Mouse (Mus musculus) hindbrain, embryonic 13.5 days (tissue): ENCODE data around the gene Hexim1. TPM values are rescaled to one million over a fixed set of nuclear protein-coding genes. Genes with fewer than 3 reads are reported as not detected.

ENCODE experiments used
- ATAC-seq: fragments of 200-750 bp; cut with Nextera tagmentation; 2 replicates; pipeline ENCODE4 v1.8.0; 2017; ENCODE audit warnings: moderate TSS enrichment; ENCODE audit not compliant: low FRiP score
- H3K27ac ChIP-seq: fragments of 300-500 bp; sonication (generic); 2 replicates; pipeline ENCODE4 v1.5.1; 2015; ENCODE audit warnings: inconsistent platforms, mild to moderate bottlenecking, moderate library complexity
- H3K27me3 ChIP-seq: fragments of 300-500 bp; sonication (generic); 2 replicates; pipeline ENCODE4 v1.6.1; 2015; ENCODE audit warnings: mild to moderate bottlenecking, inconsistent platforms
- H3K36me3 ChIP-seq: fragments of 300-500 bp; sonication (generic); 2 replicates; pipeline ENCODE4 v1.6.1; 2015; ENCODE audit warnings: mild to moderate bottlenecking, inconsistent platforms
- H3K4me1 ChIP-seq: fragments of 300-500 bp; sonication (generic); replicated peaks from 2 replicates; pipeline ENCODE4 v1.6.1; 2015; ENCODE audit warnings: inconsistent platforms
- H3K4me2 ChIP-seq: fragments of 300-500 bp; sonication (generic); 2 replicates; pipeline ENCODE4 v1.6.1; 2015; ENCODE audit warnings: inconsistent platforms, mild to moderate bottlenecking, moderate library complexity
- H3K4me3 ChIP-seq: fragments of 300-500 bp; sonication (generic); 2 replicates; pipeline ENCODE4 v1.5.1; 2015; ENCODE audit warnings: mild to moderate bottlenecking, inconsistent platforms
- H3K9ac ChIP-seq: fragments of 300-500 bp; sonication (generic); 2 replicates; pipeline ENCODE4 v1.6.1; 2015; ENCODE audit warnings: mild to moderate bottlenecking, inconsistent platforms
- H3K9me3 ChIP-seq: fragments of 300-500 bp; sonication (generic); 2 replicates; pipeline ENCODE4 v1.6.1; 2016; ENCODE audit warnings: inconsistent platforms
- WGBS: fragments of 180-500 bp; shearing (Covaris S2); methylation state at CpG from one replicate; pipeline ENCODE4 v1.1.7; 2015; 5-methylcytosine and 5-hydroxymethylcytosine counted together
- polyA plus RNA-seq: library from polyadenylated mRNA; unstranded; fragments of >200 nt; fragmentation: Nextera tagmentation; extraction: Ambion mirVana; gene quantifications from 2 replicates; pipeline ENCODE4 v1.2.1, GENCODE M21; 2015

Hexim1 gene
- polyA plus RNA-seq, 1 experiment from 2014 or later, result 3.6 TPM

GRCm38 (mm10) chr11:103078131-103078530 is 37.9 kb upstream of the Hexim1 start:
- Histone ChIP-seq H3K27ac (no peak overlapping the region), H3K4me3 (no peak overlapping the region), H3K9ac (no peak overlapping the region), H3K4me2 (no peak overlapping the region), H3K36me3 (no peaks in the 10 kb centered on the region), H3K9me3 (no peaks in the 10 kb centered on the region), H3K4me1 (peaks cover 22% of the 10 kb centered on the region), H3K27me3 (peaks cover 51% of the 10 kb centered on the region)
- no peak for ATAC-seq
- 88% methylated on average over 11 of the region's 11 CpGs for WGBS

- H3K36me3 ChIP-seq, result no peaks in the 10 kb centered on the region
- no peak overlapping the region for H3K27ac ChIP-seq
- peaks cover 14% of the 10 kb centered on the region for H3K4me1 ChIP-seq
- H3K4me2 ChIP-seq, result peak overlapping the region; percentile 62
- peak; percentile 49; the same call in 1 of the 2 replicates for ATAC-seq
- no peaks in the 10 kb centered on the region for H3K9me3 ChIP-seq
- H3K4me3 ChIP-seq, result peak overlapping the region; percentile 33
- 1% methylated on average over 43 of the region's 43 CpGs for WGBS
- peak overlapping the region; percentile 67 for H3K9ac ChIP-seq
- peaks cover 54% of the 10 kb centered on the region for H3K27me3 ChIP-seq
Observed at GRCm38 (mm10) chr11:103080323-103081091, 35.5 kb upstream of the Hexim1 start.

DNA sequence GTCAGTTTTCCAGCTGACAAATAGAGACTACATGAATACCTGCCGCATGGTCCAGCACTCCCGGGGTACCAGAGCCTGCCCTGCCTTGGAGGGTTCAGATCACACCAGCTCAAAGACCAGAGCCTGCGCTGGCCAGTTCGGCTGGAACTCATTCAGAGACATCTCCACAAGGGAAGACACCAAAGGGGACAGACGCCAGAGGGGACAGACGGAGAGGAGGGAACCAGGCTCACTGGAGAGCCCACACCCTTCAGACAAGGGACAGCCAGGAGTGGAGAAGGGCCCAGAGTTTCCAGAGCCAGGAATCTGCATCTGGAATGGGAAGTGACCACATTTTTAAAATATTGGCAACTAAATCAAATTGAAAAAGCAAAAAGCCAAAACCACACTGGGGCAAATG is 34.4 kb upstream of the Hexim1 start:
- ATAC-seq, result no peak
- Histone ChIP-seq H3K4me3 (no peak overlapping the region), H3K36me3 (no peaks in the 10 kb centered on the region), H3K9ac (no peak overlapping the region), H3K4me2 (no peak overlapping the region), H3K27me3 (peaks cover 54% of the 10 kb centered on the region), H3K9me3 (no peaks in the 10 kb centered on the region), H3K4me1 (peaks cover 14% of the 10 kb centered on the region), H3K27ac (no peak overlapping the region)
- 51% methylated on average over 6 of the region's 6 CpGs for WGBS

DNA sequence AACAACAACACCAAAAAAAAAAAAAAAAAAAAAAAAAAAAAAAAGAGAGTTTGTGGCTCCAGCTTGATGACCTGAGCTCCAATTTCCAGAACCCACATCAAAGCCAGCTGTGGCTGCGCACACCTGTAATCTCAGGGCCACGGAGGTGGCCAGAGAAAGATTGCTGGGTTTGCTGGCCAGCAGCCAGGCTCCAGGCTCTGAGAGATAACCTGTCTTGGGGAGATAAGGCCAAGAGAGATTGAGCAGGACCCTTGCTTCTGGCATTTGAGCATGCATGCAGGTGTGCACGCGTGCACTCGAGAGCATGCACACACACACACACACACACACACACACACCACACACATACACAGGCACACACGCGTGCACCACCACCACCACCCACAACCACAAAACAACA is 22.7 kb upstream of the Hexim1 start:
- 97% methylated on average over 7 of the region's 7 CpGs for WGBS
- Histone ChIP-seq H3K36me3 (no peaks in the 10 kb centered on the region), H3K4me2 (no peak overlapping the region), H3K9me3 (no peaks in the 10 kb centered on the region), H3K9ac (no peak overlapping the region), H3K27ac (no peak overlapping the region), H3K4me1 (no peaks in the 10 kb centered on the region), H3K27me3 (peaks cover 25% of the 10 kb centered on the region), H3K4me3 (no peak overlapping the region)
- ATAC-seq, result no peak

DNA sequence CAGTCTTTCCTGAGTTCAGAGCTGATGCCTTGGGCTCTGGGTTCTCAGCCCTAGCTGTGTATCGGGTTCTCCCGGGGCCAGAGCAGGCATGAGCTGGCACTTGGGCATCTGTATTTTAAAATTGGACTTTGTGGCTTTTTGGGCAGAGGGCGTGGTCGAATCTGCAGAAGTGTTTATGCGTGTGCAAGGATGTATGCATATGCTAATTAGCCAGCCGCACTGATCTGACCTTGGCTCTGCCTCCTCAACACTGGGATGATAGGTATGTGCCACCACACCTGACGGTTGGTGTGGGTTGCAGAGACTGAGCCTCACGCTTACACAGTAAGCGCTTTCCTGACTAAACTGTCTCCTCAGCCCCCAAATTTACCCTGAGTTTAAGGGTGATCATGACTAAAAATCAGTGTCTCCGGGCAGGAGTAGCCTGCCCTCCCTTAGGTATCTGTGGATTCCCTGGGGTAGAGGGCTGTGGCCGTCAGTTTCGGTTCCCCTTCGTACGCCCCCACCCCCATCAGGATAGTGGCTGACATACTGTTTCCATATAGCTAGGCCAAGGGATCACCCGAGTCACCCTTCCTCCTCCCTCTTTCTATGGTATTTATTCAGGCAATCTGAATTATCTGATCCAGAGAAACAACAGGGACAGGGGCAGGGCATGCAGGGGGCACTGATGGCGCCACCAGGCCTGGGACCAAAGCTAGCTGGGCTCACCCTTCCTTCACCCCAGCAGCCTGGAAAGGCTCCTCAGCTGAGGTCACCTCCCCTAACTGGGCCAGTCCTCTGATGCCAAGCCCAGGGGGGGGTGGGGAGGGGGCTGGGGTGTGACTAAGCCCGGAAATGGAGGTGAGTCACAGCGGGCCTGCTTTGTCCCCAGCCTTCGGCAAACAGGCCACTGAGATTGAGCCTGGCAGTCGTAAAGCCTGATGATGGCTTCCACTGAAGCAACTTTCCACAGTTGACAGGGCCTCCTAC is 21.9 kb upstream of the Hexim1 start:
- no peak overlapping the region for H3K4me2 ChIP-seq
- no peak overlapping the region for H3K9ac ChIP-seq
- no peaks in the 10 kb centered on the region for H3K36me3 ChIP-seq
- WGBS, result 72% methylated on average over 20 of the region's 20 CpGs
- H3K4me3 ChIP-seq, result no peak overlapping the region
- 0 out of 2 replicates have a peak, but pooled peaks cover 3% of the 10 kb centered on the region for H3K4me1 ChIP-seq
- no peak for ATAC-seq
- H3K27me3 ChIP-seq, result peaks cover 33% of the 10 kb centered on the region
- H3K27ac ChIP-seq, result no peak overlapping the region
- H3K9me3 ChIP-seq, result no peaks in the 10 kb centered on the region

DNA sequence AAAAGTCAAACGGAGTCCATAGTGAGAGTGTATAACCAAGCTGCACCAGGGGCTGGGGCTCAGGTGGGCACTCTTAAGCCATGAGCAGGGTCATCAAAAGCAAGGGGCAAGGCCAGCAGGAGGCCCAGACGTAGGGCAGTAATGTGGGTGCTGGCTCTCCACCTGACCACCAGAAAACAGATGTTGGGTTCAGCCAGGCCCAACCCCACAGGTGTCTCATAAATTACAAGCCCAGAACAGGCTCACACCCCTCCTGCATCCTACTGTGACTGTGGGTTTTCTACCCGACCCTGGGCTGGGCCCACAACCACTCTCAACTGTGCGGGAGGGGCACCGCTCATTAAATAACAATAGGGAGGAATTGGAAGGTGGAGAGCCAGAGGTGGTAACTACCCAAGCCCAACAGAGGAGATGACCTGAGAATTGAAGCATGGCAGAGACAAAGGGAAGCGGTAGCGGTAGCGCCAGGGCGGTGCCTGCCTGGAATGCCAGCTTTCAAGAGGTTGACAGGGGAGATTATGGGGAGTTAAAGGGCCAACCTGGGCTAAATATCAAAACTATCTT is 20.8 kb upstream of the Hexim1 start:
- WGBS, result 60% methylated on average over 9 of the region's 9 CpGs
- H3K36me3 ChIP-seq, result no peaks in the 10 kb centered on the region
- H3K4me3 ChIP-seq, result no peak overlapping the region
- H3K9ac ChIP-seq, result no peak overlapping the region
- peaks cover 44% of the 10 kb centered on the region for H3K27me3 ChIP-seq
- no peaks in the 10 kb centered on the region for H3K9me3 ChIP-seq
- no peak overlapping the region for H3K27ac ChIP-seq
- no peak for ATAC-seq
- H3K4me2 ChIP-seq, result no peak overlapping the region
- 0 out of 2 replicates have a peak, but pooled peaks cover 3% of the 10 kb centered on the region for H3K4me1 ChIP-seq

GRCm38 (mm10) chr11:103095801-103096200 is 20.2 kb upstream of the Hexim1 start:
- Histone ChIP-seq H3K4me3 (no peak overlapping the region), H3K4me1 (peaks cover 4% of the 10 kb centered on the region; the same call in 1 of the 2 replicates), H3K27me3 (peaks cover 50% of the 10 kb centered on the region), H3K36me3 (no peaks in the 10 kb centered on the region), H3K4me2 (no peak overlapping the region), H3K9me3 (no peaks in the 10 kb centered on the region), H3K27ac (no peak overlapping the region), H3K9ac (no peak overlapping the region)
- ATAC-seq, result no peak
- WGBS, result 88% methylated on average over 6 of the region's 6 CpGs

DNA sequence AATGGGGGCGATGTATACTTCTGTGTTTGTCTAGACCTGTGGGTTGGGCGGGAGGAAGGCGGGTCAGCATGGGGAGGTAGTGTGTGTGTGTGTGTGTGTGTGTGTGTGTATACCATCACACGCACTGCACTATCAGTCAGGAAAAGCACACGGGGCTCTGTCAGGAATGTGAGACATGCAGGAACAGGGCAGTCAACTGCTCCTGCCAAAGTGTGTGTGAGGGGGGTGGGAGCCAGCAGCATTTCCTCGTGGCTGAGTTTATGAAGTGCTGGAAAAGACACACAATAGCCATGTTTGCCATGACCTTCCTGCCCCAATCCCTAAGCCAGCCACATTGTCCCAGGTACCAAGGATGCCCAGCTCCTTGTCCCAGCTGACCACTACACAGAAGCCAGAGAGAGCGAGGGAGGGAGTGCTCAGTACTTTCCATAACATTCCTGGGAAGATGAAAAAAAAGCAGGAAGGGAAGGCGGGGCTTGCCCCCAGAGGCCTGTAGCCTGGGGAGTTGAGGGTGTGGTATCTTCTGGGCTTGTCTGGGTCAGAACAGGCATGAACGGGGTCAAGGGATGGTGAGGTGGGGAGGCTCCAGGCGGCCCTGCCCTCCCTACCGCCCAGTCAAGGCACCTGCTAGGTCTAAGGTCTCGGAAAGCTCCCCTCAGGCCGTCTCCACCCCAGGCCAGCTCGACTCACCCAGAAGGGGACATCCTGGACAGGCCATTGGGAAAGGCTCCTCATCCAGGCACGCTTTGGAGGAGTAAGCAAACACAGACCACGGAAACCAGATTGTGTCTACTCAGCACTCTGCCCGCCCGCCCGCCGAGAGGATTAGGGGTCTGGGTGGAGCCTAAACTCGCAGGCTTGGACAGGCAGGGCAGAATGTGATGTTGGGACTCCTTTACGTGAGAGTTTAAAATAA is 18.8 kb upstream of the Hexim1 start:
- WGBS, result 29% methylated on average over 22 of the region's 22 CpGs
- Histone ChIP-seq H3K27ac (no peak overlapping the region), H3K36me3 (no peaks in the 10 kb centered on the region), H3K4me2 (peak overlapping the region; percentile 13; the same call in 1 of the 2 replicates), H3K9me3 (no peaks in the 10 kb centered on the region; the same call in 1 of the 2 replicates), H3K9ac (no peak overlapping the region), H3K4me1 (peaks cover 18% of the 10 kb centered on the region), H3K4me3 (no peak overlapping the region), H3K27me3 (peaks cover 64% of the 10 kb centered on the region)
- no peak for ATAC-seq

- H3K9me3 ChIP-seq, result no peaks in the 10 kb centered on the region; the same call in 1 of the 2 replicates
- no peaks in the 10 kb centered on the region for H3K36me3 ChIP-seq
- ATAC-seq, result no peak
- peaks cover 30% of the 10 kb centered on the region for H3K4me1 ChIP-seq
- no peak overlapping the region for H3K4me2 ChIP-seq
- H3K4me3 ChIP-seq, result no peak overlapping the region
- H3K27ac ChIP-seq, result no peak overlapping the region
- WGBS, result 68% methylated on average over 11 of the region's 11 CpGs
- H3K27me3 ChIP-seq, result peaks cover 72% of the 10 kb centered on the region
- H3K9ac ChIP-seq, result no peak overlapping the region
Observed at GRCm38 (mm10) chr11:103098531-103099190, 17.4 kb upstream of the Hexim1 start.

DNA sequence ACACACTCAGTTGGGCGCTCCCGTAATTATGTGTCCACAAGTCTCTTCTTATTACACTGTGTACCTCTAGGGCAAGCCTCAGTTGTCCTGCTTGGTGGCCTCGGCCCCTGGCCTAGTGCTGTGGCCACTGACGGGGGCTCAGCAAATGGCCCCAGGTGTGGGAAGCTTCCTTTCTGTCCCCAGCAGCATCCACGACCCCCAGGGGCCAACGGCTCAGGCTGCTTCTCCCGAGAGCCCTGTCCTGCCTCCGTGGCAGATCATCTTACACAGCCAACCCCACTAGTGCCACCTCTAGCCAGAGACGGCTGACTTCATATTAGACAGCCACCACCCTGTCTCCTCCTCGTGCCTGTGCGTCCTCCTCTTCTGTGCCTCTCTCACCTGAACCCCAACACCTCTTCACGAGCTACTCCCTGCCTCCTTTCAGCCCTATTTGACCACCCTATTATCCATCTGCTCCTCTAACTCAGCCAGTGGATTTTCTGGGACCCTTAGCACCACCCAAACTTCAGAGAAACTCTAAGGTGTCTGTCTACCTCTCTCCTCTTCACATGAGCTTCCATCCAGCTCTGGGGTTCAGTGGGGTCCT is 16.6 kb upstream of the Hexim1 start:
- peaks cover 80% of the 10 kb centered on the region for H3K27me3 ChIP-seq
- no peaks in the 10 kb centered on the region; the same call in 1 of the 2 replicates for H3K9me3 ChIP-seq
- peaks cover 30% of the 10 kb centered on the region for H3K4me1 ChIP-seq
- WGBS, result 61% methylated on average over 12 of the region's 12 CpGs
- H3K4me2 ChIP-seq, result no peak overlapping the region
- H3K9ac ChIP-seq, result no peak overlapping the region
- no peak overlapping the region for H3K27ac ChIP-seq
- H3K36me3 ChIP-seq, result no peaks in the 10 kb centered on the region
- no peak overlapping the region for H3K4me3 ChIP-seq
- ATAC-seq, result no peak

DNA sequence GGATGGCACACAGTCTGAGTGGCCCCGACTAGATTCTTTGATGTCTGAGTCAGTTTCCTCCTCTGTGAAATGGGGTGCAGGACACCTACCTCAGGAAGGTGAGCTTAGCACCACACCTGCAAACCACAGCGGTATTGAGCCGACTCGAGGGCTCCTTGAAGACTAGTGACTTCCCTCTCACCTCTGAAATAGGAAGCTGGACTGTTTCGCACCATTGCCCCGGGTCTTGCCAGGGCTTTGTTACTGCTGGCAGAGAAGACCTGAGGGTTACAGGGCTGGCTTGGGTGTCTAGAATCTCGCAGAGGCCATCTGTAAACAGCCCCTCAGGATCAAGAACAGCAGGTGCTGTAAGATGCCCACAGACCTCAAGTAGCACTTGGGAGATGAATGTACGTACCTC is 15.7 kb upstream of the Hexim1 start:
- WGBS, result 80% methylated on average over 8 of the region's 8 CpGs
- H3K4me3 ChIP-seq, result no peak overlapping the region
- no peak overlapping the region for H3K4me2 ChIP-seq
- H3K27me3 ChIP-seq, result peaks cover 83% of the 10 kb centered on the region
- no peak overlapping the region for H3K9ac ChIP-seq
- H3K4me1 ChIP-seq, result peaks cover 30% of the 10 kb centered on the region
- ATAC-seq, result no peak
- no peaks in the 10 kb centered on the region; the same call in 1 of the 2 replicates for H3K9me3 ChIP-seq
- H3K27ac ChIP-seq, result no peak overlapping the region
- H3K36me3 ChIP-seq, result no peaks in the 10 kb centered on the region
